Mouse (Mus musculus) WW6 (cell line): ENCODE measurements around the gene Cpa2.

Source experiments
- DNase-seq: peaks from one replicate; pipeline ENCODE4 v3.0.0-alpha.2; 2013; ENCODE audit warnings: low read depth, low spot score

The Cpa2 gene

GRCm38 (mm10) chr6:30547656-30548306 is 6.4 kb downstream of the Cpa2 start:
- DNase-seq = no peak

GRCm38 (mm10) chr6:30549231-30549761 is 7.9 kb downstream of the Cpa2 start:
- no peak for DNase-seq

- DNase-seq = no peak
Measured at GRCm38 (mm10) chr6:30550496-30551192, 9.3 kb downstream of the Cpa2 start.

GRCm38 (mm10) chr6:30551193-30551515 is 9.8 kb downstream of the Cpa2 start:
- no peak for DNase-seq

- no peak for DNase-seq
Measured at GRCm38 (mm10) chr6:30551644-30552580, 10.5 kb downstream of the Cpa2 start.

GRCm38 (mm10) chr6:30552628-30553027 is 11.2 kb downstream of the Cpa2 start:
- no peak for DNase-seq

- DNase-seq = no peak
Measured at GRCm38 (mm10) chr6:30553381-30554010, 12.1 kb downstream of the Cpa2 start.

GRCm38 (mm10) chr6:30554092-30554491 is 12.7 kb downstream of the Cpa2 start:
- no peak for DNase-seq

- DNase-seq = no peak
Measured at GRCm38 (mm10) chr6:30554621-30555170, 13.3 kb downstream of the Cpa2 start.

GRCm38 (mm10) chr6:30556080-30556479 is 14.7 kb downstream of the Cpa2 start:
- no peak for DNase-seq

- no peak for DNase-seq
Measured at GRCm38 (mm10) chr6:30559726-30560125, 18.3 kb downstream of the Cpa2 start.

- DNase-seq = no peak
Measured at GRCm38 (mm10) chr6:30562132-30562531, 20.8 kb downstream of the Cpa2 start.

- DNase-seq = no peak
Measured at GRCm38 (mm10) chr6:30563575-30563974, 22.2 kb downstream of the Cpa2 start.

GRCm38 (mm10) chr6:30564051-30564450 is 22.7 kb downstream of the Cpa2 start:
- no peak for DNase-seq

GRCm38 (mm10) chr6:30568069-30568468 is 26.7 kb downstream of the Cpa2 start, which contains the start of gene Cpa4:
Cpa4 (plus strand) TSS chr6:30568369.
- DNase-seq = no peak

GRCm38 (mm10) chr6:30569331-30569730 is 27.9 kb downstream of the Cpa2 start:
- DNase-seq = no peak

GRCm38 (mm10) chr6:30570012-30570411 is 28.6 kb downstream of the Cpa2 start:
- no peak for DNase-seq

- DNase-seq = no peak
Measured at GRCm38 (mm10) chr6:30572456-30573311, 31.3 kb downstream of the Cpa2 start.

- no peak for DNase-seq
Measured at GRCm38 (mm10) chr6:30573380-30573779, 32.0 kb downstream of the Cpa2 start.

- DNase-seq = no peak
Measured at GRCm38 (mm10) chr6:30574945-30575344, 33.6 kb downstream of the Cpa2 start.
